Mouse (Mus musculus) right cerebral cortex, postnatal 14 days (tissue): ENCODE measurements around the gene Ces1a.

ENCODE experiments used
- DNase-seq: peaks from one replicate; pipeline ENCODE4 v3.0.0; 2022

Gene Ces1a

DNA sequence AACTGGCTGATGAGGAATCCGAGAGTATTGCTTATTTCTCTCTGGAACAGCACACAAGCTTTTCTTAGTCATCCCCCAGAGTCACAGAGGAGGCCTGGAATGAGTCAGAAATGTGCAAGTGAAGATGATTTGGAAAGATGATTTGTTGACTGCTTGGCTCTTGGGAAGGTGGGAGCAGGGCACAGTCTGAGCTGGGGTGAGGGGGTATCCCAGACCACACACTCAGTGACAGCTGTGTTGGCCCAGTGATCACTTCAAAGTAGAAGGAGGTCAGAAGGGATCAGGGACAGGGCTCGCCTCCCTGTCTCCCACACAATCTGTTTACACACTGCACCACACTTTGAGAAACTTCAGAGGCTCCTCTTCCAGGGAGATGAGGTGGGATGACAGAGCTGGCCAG, 63.6 kb downstream of the Ces1a start:
- DNase-seq: no peak

DNA sequence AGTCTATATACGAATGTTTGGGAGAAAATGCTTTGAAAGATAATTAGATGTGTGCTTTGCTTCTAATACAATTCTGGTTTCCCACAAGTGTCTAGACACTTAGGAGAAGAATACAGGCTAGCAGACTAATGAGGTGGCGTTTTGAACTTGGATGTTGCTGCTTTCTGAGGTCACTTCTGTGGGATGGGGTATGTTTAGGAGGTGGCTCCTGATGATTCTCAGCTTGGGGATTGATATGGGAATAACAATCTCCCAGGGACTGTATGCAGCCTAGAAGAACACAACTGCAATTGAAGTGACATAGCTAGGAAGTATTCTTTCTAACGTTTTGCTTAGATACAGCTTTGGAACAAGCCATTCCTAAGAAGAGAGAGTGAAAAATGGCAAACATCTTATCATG, 65.5 kb downstream of the Ces1a start:
- no peak for DNase-seq

DNA sequence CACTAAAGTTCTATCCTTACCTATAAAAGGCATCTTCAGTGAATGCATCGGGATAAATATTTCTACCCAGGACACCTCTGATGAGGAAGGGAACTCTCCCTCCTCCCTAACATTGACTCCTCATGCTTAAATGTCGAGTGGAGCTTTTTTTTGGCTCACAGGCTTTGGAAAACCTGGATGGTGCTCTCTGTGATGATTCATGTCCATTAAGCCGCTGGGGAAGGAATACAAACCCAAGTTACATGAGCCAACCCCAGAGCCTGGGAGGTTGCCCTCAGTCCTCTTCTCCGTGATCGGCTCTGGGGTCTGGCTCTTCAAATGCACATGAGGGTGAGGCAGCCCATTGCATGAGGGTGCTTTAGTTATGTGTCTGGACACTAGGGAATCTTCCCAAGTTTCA, 71.3 kb downstream of the Ces1a start:
- no peak for DNase-seq

DNA sequence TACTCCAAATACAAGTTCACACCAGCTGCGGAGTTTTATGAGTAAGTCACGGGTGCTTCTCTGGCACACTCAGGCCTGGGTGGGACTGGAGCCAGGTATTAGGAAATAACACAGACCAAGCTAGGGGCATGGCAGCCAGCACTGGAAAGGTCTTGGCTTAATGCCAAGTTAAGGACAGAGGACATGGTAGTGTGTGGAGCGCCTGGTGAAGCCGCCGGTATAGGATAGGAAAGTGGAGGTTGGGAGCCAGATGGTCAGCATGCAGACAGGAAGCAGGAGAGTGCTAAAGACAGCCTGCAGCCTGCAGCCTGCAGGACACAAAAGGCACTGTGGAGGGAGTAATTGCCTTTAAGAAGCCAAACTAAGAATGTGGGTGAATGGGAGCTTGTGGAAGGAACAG, 75.0 kb downstream of the Ces1a start:
- DNase-seq: no peak
